Mouse (Mus musculus) left cerebral cortex, adult 8-10 months (tissue): ENCODE data around the gene Col5a1. TPM values are rescaled to one million over a fixed set of nuclear protein-coding genes. Genes with fewer than 3 reads are reported as not detected.

Experiments used
- DNase-seq, 2 experiments: peaks; one replicate each; pipeline ENCODE4 v3.0.0; 2022; ENCODE audit warnings: low spot score in 2 of 2
- total RNA-seq, 4 experiments: library from RNA; stranded (reverse); gene quantifications; 2 replicates each; pipeline ENCODE4 v1.2.4; 2022

Gene Col5a1
- total RNA-seq, 4 experiments from 2014 or later = 5.9 to 8.1 (median 7.3) TPM

DNA sequence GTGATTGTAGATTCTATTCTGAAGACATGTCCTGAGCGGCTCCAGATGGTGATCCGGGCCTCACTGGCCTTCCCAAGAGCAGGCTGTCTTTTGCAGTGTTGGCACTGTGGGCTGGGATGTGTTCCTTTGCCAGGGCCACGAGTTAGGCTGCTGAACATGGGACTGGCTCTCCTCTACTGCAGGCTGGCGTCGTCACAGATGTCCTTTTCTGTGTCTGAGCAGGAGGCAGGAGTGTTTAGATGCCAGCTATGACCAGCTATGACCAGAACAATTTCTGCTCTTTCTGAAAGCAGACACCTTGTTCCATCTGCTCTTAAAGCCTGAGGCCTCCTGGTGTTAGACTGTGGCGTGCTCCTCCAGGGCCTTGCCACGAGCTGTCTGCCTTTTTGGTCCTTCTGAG, 31.9 kb downstream of the Col5a1 start:
- DNase-seq = no peak

DNA sequence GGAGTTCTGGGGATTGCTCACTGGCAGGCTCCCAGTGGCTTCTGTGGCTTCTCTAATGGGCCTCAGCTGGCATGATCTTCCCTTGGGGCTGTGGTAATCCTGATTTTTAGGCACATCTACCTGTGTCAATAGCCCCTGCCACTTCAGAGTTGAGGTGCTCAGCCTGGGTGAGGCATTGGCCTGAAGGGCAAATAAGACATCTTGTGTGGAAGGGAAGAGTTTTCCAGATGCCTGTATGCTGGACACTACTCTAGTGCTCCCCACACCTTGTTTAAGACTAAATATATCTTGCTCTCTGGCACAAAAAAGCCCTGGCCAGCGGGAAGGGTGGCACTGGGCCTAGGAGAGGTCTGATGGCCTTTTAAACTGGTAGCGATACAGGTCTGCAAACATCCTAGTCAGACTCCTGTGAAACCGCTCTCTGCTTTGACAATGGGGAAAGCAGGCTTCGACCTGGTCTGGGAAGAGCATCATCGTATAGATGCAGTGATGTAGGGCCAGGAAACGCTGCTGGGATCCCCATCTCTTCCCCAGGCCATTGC, 33.2 kb downstream of the Col5a1 start:
- DNase-seq = no peak

DNA sequence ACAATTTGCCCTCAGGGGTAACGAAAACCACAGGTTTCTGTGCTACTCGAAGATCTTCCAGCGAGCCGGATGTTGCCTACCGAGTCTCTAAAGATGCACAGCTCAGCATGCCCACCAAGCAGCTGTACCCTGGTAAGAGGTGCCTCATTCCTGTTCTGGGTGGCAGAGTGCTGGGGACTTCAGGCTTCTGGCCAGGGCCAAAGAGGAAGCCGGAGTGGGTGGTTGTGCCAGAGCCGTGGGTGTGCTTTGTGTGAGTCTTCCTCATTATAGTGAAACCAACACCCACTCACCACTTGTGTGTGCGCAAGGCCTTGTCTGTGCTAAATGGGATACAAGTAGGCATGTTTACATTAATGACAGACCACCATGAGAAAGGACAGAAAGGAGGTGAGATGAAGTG, 35.8 kb downstream of the Col5a1 start:
- DNase-seq = peak in 1 of 2 experiments; percentile 45

DNA sequence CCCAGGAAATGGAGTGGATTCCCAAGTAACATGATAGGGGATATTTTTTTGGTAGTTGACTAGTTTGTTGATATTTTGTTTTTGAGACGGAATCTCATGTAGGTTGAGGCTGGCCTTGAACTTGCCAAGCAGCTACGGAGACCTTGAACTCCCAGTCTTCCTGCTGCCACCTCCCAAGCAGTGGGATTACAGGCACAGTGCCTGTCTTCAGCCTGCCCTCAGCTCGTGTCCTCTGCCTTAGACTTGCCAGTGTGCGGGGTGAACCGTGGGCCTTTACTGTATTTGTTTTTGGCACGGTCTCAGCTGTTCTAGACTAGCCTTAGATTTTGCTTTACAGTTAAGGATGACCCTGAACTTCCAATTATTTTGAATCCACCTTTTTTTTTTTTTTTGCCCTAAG, 37.5 kb downstream of the Col5a1 start:
- DNase-seq = no peak

DNA sequence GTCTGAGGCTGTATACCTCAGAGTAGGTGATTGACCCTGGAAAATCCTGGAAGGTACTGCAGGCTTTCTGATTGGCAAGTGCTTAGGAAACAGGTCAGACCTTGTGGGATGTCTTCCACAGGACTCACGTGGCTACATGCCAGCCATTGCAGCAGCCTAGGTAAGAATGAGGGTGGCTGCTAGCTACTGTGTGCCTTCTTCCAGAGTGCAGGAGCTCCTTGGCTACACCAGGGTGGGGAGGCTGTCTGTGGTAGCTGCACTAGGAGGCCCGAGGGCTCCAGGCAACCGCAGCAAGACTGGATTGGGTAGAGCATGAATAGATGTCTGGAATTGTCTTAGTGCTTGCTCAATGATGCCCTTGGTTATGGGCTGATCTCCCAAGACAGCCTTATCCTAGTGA, 38.2 kb downstream of the Col5a1 start:
- DNase-seq = no peak

DNA sequence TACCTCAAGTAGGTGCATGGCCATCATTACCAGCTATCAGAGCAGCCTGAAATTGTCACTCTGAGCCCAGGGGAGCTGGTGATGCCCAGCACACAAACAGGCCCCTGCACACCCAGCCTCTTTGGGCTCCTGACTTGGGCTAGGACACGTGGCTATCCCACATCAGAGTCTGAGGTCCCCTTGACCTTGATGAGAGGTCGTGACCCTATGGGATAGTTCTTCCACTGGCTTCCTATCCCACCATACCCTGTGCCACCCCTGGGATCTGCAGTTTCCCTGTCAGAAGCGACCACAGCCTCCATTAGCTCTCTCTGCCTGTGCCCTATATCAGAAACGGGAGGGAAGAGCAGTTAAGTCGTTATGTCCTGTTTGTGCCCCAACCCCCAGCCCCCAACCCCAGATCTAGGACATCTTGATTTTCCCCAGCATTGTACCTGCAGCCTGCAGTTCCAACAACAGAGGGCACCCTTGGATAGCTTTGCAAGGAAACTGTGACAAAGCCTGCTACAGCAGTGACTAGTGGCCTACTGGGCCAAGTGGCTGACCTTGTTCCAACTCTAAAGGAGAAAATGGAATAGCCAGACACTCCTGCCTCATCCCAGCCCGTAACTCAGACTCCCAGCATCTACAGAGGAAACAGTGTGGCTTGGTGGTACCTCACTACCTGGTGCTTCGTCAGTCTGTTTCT, 40.4 kb downstream of the Col5a1 start:
- DNase-seq = peak in 1 of 2 experiments; percentile 67

DNA sequence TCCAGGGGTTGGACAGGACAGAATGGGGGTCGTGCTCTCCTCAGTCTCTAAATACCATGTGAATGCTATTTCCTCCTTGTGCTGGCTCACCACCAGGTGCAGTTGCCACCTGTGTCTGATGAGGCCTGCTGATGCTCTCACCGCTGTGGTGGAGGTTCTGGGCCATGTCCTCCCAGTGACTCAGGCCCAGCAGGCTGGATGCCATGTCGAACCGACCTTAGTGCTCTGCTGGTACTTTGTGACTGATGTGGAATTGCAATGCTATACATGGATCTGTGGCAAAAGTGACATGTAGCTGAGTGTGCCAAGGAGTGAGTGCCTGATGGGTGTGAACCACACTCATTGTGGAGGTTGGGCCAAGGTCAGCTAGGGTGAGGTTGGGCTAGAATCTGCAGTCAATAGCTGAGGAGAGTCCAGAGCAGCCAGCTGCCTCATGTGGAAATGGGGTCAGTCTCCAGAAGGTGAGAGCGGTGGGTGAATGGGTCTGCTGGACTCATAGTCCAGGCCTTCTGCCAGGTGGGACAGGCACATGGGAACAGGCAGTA, 44.3 kb downstream of the Col5a1 start:
- DNase-seq = no peak

DNA sequence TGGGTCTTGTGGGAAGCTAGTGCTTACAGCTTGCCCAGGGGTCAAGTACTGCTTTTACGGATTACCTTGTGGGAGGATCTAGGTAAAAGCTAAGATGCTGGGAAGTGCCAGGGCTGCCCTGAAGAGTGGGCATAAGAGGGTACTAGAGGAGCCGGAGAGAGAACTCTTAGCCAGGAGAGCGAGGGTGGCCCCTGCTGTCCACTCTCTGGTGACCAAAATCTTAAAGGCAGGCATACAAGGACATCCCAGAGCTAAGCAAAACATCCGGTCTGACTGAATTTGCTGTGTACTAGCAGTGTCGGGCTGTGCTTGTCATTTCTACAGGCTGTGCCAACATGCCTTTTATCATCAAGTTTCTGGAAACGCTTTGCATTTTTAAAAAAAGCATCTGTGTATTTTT, 44.9 kb downstream of the Col5a1 start:
- DNase-seq = no peak

DNA sequence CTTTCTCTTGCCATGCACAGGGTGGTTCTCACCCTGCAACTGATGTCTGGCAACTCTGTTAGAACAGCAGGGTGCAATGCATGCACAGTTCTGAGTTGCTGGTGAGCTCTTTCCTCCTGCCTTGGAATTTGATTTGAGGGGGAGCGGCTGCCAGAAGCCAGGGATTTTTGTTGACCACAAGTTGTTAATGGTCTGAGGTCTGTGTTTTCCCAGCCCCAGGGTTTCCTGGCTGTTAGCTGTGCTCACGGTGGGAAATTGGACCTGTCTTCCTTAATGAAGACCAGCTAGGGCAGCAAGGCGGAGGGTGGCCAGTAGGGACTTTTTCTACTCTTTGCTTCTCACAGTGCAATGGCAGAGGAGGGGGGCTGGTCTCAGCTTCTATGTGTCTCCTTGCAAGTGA, 45.7 kb downstream of the Col5a1 start:
- DNase-seq = no peak

DNA sequence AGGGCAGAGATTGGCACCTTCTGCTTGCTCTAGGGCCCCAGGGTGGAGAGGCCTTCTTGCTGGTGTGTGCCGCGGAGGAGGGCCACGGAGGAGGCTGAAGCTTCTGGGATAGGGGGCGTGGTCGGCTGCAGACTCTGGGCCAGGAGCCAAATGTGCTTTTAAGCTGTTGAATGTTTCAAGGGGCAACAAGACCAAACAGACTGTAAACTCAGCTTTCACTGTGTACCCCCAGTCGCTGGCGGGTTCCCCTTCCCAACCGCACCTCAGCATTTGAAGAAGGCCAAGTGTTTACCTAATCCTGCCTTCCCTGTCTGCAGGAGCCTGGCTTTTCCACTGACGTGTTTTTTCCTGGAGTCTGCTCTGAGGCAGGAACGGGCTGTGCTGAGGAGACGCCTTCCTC, 48.0 kb downstream of the Col5a1 start:
- DNase-seq = no peak

DNA sequence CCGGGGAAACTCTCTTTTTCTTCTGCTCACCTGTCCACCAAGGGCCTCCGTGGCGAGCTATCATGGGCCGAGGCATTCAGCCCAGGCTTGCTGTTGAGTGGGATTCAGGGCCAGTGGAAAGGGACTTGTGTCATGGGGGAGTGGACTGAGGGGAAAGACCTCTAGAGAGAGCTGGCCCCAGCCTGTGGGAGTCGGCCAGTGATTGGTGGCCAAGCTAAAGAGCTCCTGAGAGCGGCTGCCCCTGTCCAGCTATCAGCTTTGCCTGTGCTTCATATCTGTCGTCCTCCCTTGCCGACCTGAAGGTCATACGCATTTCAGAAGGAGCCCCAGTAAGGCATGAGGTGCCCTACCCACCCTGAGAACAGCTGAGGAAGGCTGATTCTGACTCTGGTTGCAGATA, 48.6 kb downstream of the Col5a1 start:
- no peak for DNase-seq

DNA sequence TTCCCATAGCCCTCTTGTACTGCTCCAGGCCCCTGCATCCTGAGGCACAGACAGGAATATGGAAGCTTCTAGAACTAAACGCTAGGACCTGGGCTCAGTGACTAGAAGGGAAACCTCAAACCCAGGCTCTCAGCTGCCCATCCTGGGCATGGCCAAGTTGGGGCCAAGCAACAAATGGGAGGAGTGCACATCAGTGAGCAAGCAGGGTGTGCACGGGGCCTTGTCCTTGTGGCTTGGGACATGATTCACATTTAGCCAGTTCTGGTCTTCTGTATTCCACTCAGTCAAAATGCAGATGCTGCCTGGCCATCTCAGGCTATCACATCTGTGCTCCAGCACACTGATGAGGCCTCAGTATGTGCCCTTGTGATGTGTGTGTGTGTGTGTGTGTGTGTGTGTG, 49.2 kb downstream of the Col5a1 start:
- no peak for DNase-seq

DNA sequence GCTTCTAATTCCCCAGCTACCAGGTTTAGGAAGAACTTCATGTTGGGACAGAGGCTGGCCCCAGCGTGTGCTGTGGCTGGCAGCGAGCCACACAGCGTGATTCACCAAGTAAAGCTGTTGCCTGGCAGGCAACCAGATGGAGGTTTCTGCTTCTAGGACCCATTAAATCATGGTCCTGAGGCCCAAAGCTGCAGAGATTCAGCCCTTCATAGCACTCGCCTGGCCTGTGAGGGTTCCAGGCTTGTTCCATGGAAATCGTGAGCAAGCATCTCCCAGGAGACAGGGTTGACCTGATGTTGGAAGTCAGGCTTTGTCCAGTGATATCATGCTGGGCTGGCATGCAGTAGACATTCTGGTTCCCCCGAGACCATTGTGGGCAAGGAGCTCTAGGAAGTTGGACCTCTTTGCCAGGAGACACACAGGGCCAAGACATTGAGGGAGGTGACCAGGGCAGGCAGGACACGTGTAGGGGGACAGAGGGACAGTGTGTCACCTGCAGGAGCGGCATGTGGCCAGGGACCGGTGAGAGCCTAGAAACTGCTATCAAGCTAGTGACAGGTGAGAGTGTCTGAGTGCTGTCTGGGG, 50.5 kb downstream of the Col5a1 start:
- DNase-seq = peak in 1 of 2 experiments; percentile 47

DNA sequence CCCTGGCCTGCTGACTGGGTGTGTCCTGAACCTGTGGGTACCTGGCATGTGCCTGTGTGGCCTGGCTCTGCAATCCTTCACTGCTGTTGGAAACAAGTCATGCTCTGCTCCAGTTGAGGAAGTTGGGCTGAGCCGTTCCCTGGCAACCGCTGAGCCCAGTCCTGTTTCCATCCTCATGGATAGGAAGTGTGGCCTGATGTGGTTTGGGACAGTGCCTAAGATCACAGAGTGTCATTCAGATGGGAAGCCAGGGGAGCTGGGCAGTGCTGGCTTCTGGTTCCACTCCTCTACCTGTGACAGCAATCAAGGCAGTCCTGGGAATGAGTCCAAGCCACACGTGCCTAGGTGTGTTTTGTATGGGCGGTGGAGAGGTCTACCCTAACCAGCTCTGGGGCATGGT, 53.2 kb downstream of the Col5a1 start:
- no peak for DNase-seq

DNA sequence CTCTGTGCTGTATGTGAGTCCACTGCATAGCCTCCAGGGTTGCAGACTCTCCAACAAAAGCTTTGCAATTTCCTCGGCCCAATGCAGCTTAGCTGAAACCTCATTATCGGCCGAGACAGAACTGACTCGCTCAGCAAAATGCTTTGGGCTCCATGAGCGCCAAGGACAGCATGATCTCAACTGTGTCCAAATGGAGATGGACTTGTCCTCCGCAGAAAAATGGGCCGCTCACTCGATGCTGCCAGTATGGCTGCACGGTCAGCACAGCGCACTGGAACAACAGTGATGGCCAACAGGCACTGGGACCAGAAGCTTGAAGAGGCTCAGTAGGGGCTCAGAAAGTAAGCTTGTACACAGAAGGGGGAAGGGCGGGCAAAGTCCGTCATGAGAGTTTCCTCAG, 53.9 kb downstream of the Col5a1 start:
- no peak for DNase-seq

DNA sequence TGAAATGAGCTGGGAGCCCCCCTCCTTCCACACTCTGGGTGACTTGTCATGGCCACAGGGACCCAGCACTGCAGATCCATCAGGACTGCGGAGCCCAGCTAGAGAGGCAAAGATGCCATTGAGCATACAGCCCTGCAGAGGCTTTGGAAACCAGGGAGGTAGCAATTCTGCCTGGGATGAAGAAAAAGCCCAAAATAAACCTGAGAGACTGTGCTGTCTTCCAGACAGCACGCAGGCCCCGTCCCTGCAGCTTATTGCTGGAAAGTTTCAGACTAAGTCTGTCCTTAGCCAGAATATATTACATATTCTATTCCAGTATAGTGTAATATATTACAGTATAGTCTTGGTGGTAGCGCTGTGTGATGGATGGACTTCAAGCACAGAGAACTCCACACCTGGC, 61.0 kb downstream of the Col5a1 start:
- no peak for DNase-seq

DNA sequence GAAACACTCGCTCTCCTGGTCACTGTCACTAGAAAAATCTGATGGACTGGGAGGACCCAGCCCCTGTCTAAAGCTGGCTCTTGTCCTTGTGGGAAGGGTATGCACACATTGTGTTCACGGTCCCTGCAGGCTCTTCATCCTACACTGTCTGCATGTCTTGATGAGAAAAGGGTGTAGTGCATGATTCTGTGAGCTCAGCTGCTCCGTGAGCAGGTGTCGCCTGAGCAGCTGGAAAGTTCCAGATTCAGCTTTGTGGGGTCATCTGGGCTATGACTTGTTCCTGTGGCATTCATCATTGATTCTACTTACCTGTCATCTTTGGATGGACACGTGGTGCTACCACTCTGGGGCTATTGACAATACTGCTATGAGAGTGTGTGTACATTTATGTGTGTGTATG, 61.7 kb downstream of the Col5a1 start:
- no peak for DNase-seq

DNA sequence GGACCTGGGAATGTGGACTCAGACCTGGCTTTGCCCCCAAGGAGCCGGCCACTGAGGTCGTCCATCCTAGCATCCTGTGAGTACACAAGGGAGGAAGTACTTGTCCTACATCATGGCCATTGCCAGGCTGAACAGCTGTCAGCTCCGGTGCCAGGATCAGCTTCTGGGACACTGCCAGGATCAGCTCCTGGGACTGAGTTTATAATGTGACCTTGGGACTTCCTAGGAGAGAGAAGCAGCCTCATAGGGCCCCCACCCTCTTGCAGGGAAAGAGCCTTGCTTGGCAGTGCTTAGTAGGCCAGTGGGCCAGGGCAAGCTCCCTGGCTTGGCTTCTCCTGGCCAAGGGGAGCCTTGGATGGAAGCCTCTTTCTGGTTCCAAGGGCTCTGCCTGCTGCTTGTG, 67.6 kb downstream of the Col5a1 start:
- DNase-seq = no peak

DNA sequence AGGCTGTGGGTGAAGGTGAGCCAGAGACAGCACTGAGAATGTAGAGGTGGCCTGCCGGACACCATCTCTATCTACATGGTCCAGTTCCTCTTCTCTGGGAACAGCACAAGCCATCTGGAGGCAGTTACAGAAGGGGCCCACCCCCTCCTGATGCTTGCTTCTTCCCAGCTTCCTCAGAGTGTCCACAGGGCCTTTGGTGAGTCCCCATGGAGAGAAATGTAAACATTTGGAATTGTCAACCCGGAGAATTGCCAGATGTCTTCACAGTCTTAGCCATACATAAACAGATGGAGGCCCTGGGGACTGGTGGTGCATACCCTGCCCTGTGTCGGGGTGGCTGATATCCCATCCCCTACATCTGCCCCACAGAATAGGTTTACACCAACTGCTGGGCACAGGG, 68.7 kb downstream of the Col5a1 start:
- no peak for DNase-seq

DNA sequence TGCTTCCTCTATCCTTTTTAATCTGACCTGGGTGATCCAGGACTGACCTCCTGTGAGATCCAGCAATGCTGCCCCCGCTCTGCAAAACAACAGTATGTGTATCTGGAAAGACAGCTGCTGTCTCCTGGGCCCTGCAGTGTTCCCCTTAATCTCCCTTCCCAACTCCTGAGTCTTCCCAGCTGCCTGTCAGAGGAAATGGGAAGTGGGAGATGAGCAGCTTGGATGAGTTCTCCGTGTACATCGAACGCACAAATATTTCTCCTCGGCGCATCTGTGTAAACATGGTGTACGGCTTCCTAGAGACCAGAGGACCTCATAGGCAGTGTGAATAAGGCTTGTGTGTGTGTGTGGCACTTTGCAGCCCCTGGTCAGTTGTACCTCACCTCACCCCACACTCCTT, 70.5 kb downstream of the Col5a1 start:
- no peak for DNase-seq

DNA sequence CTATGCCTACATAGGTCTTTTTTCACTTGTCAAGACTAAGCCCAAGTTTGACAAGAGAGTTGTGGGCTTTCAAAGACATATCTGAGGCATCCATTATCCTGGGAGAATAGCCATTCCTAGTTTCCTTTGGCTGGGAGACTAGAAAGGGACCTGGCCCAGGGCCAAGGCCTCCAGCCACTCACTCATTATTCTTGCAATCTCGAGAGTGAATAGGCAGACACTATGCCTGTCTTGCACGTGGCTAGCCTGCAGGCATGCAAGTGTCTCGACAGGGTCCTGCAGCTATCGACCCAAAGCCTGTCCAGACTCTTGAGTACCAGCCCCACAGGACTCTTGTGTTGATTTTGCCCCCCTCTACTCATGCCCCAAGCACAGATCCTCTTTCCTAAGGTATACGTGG, 71.0 kb downstream of the Col5a1 start:
- DNase-seq = no peak

DNA sequence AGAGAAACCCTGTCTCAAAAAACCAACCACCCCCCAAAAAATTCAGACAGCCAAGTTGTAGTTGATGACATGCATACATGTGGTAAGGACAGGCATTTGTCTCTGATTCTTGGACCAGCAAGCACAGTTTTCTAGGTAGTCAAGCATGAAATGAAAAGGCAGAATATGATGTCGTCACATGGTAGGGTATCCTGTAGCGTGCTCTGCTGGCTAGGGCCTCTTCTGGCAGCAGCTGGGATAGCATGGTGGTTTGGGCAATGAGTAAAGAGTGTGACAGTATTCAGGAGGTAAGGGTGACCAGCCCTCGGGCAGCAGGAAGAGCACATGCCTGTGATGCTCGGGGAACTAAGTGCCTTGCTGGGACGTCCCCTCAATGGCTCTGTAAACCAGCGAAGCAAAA, 73.0 kb downstream of the Col5a1 start:
- no peak for DNase-seq

DNA sequence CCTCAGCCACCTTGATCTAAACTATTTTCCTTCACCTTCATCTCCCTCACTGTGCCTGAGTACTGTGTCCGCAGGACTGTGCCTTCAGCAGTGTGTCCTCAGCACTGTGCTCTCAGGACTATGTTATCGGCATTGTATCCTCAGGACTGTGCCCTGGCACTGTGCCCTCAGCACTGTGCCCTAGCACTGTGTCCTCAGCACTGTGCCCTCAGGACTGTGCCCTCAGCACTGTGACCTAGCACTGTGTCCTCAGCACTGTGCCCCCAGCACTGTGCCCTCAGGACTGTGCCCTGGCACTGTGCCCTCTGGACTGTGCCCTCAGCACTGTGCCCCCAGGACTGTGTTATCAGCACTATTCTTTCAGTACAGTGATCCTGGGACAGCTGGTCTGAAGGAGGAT, 75.0 kb downstream of the Col5a1 start:
- DNase-seq = no peak
